Mouse (Mus musculus) limb, embryonic 11.5 days (tissue): Measurements from ENCODE around the gene Ackr2. TPM values are rescaled to one million over a fixed set of nuclear protein-coding genes. Genes with fewer than 3 reads are reported as not detected.

ENCODE experiments used
- ATAC-seq: fragments of 200-750 bp; cut with Nextera tagmentation; 2 replicates; pipeline ENCODE4 v1.8.0; 2017; ENCODE audit warnings: low read depth; ENCODE audit not compliant: insufficient number of reproducible peaks, low FRiP score, low TSS enrichment
- DNase-seq: peaks from one replicate; pipeline ENCODE4 v3.0.0-alpha.2; 2015; ENCODE audit warnings: low spot score
- H3K27ac ChIP-seq: fragments of 300-500 bp; sonication (generic); replicated peaks from 2 replicates; pipeline ENCODE4 v1.5.1; 2014; ENCODE audit warnings: low read depth, mild to moderate bottlenecking, low read length
- H3K27me3 ChIP-seq: fragments of 300-500 bp; sonication (generic); 2 replicates; pipeline ENCODE4 v1.6.1; 2014; ENCODE audit warnings: mild to moderate bottlenecking, low read length, mixed read lengths; ENCODE audit not compliant: control insufficient read depth, insufficient read depth
- H3K36me3 ChIP-seq: fragments of 300-500 bp; sonication (generic); 2 replicates; pipeline ENCODE4 v1.6.1; 2014; ENCODE audit warnings: mild to moderate bottlenecking, low read length, moderate library complexity, mixed read lengths; ENCODE audit not compliant: control insufficient read depth, insufficient read depth
- H3K4me1 ChIP-seq: fragments of 300-500 bp; sonication (generic); 2 replicates; pipeline ENCODE4 v1.6.1; 2014; ENCODE audit warnings: low read length, mixed read lengths; ENCODE audit not compliant: control insufficient read depth, insufficient read depth
- H3K4me2 ChIP-seq: fragments of 300-500 bp; sonication (generic); 2 replicates; pipeline ENCODE4 v1.6.1; 2014; ENCODE audit warnings: low read depth, mild to moderate bottlenecking, moderate library complexity; ENCODE audit not compliant: severe bottlenecking
- H3K4me3 ChIP-seq: fragments of 300-500 bp; sonication (generic); 2 replicates; pipeline ENCODE4 v1.5.1; 2014; ENCODE audit warnings: low read depth, low read length
- H3K9ac ChIP-seq: fragments of 300-500 bp; sonication (generic); 2 replicates; pipeline ENCODE4 v1.6.1; 2014; ENCODE audit warnings: mild to moderate bottlenecking, low read length
- H3K9me3 ChIP-seq: fragments of 300-500 bp; sonication (generic); 2 replicates; pipeline ENCODE4 v1.6.1; 2016; ENCODE audit warnings: low read length; ENCODE audit not compliant: control insufficient read depth
- WGBS: fragments of 180-500 bp; shearing (Covaris S2); extraction: QIAGEN DNeasy Blood & Tissue Kit; methylation state at CpG from one replicate; pipeline ENCODE4 v1.1.7; 2014; 5-methylcytosine and 5-hydroxymethylcytosine counted together
- polyA plus RNA-seq: library from polyadenylated mRNA; unstranded; fragments of >200 nt; fragmentation: Nextera tagmentation; extraction: Ambion mirVana; gene quantifications from 2 replicates; pipeline ENCODE4 v1.2.1, GENCODE M21; 2014

The Ackr2 gene
- polyA plus RNA-seq, 1 experiment from 2014 or later, result 0.17 TPM

DNA sequence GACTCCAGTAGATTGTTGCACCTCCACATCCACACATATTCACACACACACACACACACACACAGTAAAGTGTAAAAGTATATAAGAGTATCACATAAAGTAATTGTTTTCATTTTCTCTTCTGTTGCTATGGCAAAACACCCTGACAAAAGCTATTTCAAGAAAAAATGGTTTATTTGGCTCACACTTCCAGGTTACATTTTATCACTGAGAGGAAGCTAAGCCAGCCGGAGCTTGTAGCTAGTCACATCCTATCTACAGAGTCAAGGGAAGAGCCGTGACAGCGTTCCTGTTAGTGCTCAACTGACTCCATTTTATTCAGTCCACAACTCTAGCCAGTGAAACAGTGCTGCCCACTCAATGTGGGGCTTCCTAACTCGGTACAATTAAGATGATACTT lies 50.3 kb downstream of the Ackr2 start:
- ATAC-seq, result no peak
- no peak overlapping the region for H3K27ac ChIP-seq
- no peak for DNase-seq

DNA sequence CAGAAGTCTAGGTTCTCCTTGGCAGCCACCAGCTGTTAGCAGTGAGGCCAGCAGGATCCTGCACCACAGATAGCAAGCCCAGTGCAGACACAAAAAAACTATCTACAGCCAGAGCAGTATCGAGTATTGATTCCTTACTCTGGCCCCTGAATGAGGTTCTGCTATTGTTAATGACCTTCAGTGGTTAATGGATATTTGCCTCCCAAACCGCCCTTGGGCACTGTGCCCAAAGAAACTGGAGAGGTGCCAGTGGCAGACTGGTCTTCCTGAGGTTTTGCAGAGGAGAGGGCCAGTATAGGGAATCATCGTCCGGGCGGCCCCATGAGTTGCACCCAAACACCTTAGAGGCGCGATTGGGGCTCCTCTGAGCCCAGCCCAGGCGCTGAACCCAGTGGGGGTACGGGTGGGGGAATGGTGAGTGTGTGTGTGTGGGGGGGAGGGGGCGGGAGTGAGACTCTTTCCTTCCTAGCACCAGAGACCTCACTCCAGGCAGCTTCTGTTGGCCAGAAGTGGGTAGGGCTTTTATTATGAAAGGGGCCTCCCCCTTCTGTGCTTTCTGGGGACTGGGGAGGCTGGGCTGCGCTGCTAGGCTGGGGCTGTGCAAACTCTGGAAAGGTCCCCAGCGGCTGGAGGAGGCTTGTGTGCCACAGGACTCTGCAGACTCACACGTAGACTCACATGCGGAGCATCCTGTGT lies 52.4 kb downstream of the Ackr2 start, which contains the start of gene Fam198a:
Gene Fam198a (plus strand): TSS at position 571 of the 696 bp plus-strand sequence.
- Histone ChIP-seq H3K4me3 (peak within 1 kb of the TSS; percentile 5; the same call in 1 of the 2 replicates), H3K36me3 (no peaks in the 10 kb centered on the region), H3K27me3 (no peaks in the 10 kb centered on the region), H3K4me2 (peak within 1 kb of the TSS; percentile 31), H3K9me3 (no peaks in the 10 kb centered on the region), H3K9ac (no peak within 1 kb of the TSS; the same call in 1 of the 2 replicates), H3K27ac (no peak within 1 kb of the TSS), H3K4me1 (no peaks in the 10 kb centered on the region)
- WGBS, result 14% methylated on average over 14 of the region's 14 CpGs
- ATAC-seq, result peak; percentile 75
- peak; percentile 51 for DNase-seq

More for the DNA sequence above, 50.3 kb downstream of the Ackr2 start:
- no peak overlapping the region for H3K4me3 ChIP-seq
- 75% methylated on average over 4 of the region's 4 CpGs for WGBS
- H3K4me1 ChIP-seq, result no peaks in the 10 kb centered on the region
- H3K27me3 ChIP-seq, result no peaks in the 10 kb centered on the region
- H3K9me3 ChIP-seq, result no peaks in the 10 kb centered on the region
- H3K4me2 ChIP-seq, result no peak overlapping the region
- H3K9ac ChIP-seq, result no peak overlapping the region
- no peaks in the 10 kb centered on the region for H3K36me3 ChIP-seq

DNA sequence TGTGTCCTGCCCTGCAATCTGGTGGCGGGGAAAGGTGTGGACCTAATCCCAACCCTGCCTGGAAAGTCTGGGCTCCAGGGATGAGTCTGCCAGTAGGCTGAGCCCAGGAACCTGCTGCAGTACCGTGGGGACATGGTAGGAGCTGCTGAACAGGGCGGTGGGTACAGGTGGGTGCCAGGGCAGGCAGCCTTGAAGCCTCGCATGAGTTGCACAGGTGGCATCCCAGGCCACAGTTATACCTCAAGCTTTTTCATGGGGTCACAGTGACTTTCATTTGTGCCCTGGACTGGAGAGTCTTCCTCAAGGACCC lies 52.9 kb downstream of the Ackr2 start:
- H3K36me3 ChIP-seq, result no peaks in the 10 kb centered on the region
- 37% methylated on average over 4 of the region's 4 CpGs for WGBS
- H3K4me2 ChIP-seq, result peak overlapping the region; percentile 31
- no peaks in the 10 kb centered on the region for H3K9me3 ChIP-seq
- no peaks in the 10 kb centered on the region for H3K27me3 ChIP-seq
- H3K27ac ChIP-seq, result no peak overlapping the region
- no peak for DNase-seq
- no peaks in the 10 kb centered on the region for H3K4me1 ChIP-seq
- peak overlapping the region; percentile 5; the same call in 1 of the 2 replicates for H3K4me3 ChIP-seq
- no peak overlapping the region; the same call in 1 of the 2 replicates for H3K9ac ChIP-seq
- ATAC-seq, result no peak

DNA sequence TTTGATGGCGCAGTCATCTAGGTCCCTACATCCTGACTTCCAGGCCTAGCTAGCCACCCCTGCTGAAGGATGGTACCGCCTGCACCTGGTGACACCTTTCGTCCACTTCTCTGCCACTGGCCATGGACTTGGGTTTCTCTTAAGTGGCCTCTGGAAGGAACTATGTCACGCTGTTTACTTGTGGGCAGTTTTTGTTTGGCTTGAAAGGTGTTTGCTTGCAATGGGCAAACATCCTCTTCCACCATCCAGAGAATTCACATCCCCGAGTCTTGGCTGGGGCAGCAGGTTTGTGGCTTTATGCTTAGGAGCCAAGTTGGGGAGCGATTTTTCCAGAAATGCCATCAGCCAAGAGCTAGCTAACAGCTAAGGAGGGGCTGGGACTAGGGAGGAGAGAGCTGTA lies 54.4 kb downstream of the Ackr2 start:
- WGBS, result 91% methylated on average over 6 of the region's 6 CpGs
- H3K4me2 ChIP-seq, result no peak overlapping the region
- no peaks in the 10 kb centered on the region for H3K27me3 ChIP-seq
- ATAC-seq, result no peak
- no peaks in the 10 kb centered on the region for H3K9me3 ChIP-seq
- H3K4me1 ChIP-seq, result no peaks in the 10 kb centered on the region
- no peak overlapping the region for H3K9ac ChIP-seq
- no peak overlapping the region for H3K4me3 ChIP-seq
- no peak for DNase-seq
- H3K36me3 ChIP-seq, result no peaks in the 10 kb centered on the region
- H3K27ac ChIP-seq, result no peak overlapping the region

DNA sequence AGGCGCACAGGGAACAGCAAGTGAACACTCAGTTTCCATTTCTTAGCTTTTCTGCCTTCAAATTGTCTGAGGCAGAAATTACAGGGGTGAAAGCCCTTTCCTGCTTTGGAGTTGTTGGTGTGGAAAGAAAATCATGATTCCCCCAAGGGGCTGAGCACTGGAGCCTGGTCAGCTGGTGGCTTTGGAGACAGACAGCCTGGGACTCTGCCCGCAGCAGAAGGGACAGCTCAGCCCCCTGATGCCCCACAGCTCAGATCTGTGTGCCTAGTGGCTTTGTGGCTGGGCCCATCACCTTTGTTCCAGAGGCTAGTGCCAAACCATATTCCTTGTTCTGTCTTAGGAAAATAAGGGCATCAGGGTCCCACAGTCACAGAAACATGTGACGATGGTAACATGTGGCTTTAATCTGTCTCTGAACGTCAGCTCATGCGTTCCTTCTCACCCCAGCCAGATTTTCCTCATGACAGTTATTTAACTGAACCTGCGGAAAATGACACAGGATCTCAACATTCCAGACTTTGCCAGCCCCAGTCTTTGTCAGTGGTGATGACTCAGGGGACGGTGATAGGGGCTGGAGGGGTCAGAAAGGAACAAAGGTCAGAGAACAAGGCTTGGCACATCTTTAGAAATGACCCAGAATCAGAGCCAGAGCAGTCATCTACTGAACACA lies 61.9 kb downstream of the Ackr2 start:
- H3K4me1 ChIP-seq, result no peaks in the 10 kb centered on the region
- ATAC-seq (no peak), DNase-seq (no peak)
- H3K9me3 ChIP-seq, result no peaks in the 10 kb centered on the region
- 34% methylated on average over 7 of the region's 7 CpGs for WGBS
- no peak overlapping the region for H3K27ac ChIP-seq
- no peak overlapping the region for H3K9ac ChIP-seq
- H3K4me2 ChIP-seq, result no peak overlapping the region
- H3K27me3 ChIP-seq, result no peaks in the 10 kb centered on the region
- no peaks in the 10 kb centered on the region for H3K36me3 ChIP-seq
- H3K4me3 ChIP-seq, result no peak overlapping the region

Other genes starting within 250 kb of the Ackr2 start
- 10.7 and 11.8 TPM in 2 replicates for gene Sec22c, start 192.9 kb upstream of the Ackr2 start, polyA plus RNA-seq
- 99.8 and 103 TPM in 2 replicates for gene Ss18l2, start 188.0 kb upstream of the Ackr2 start, polyA plus RNA-seq
- gene Nktr, start 179.2 kb upstream of the Ackr2 start, polyA plus RNA-seq, result 65.1 and 69.0 TPM in 2 replicates
- gene Zfp651, start 139.0 kb upstream of the Ackr2 start, polyA plus RNA-seq, result 6.2 and 7.8 TPM in 2 replicates
- 1.3 and 1.7 TPM in 2 replicates for gene Klhl40, start 120.7 kb upstream of the Ackr2 start, polyA plus RNA-seq
- gene Hhatl, start 105.8 kb upstream of the Ackr2 start, polyA plus RNA-seq, result not detected in 2 replicates
- 0.35 and 0.37 TPM in 2 replicates for gene Ccdc13, start 58.9 kb upstream of the Ackr2 start, polyA plus RNA-seq
- 149 and 155 TPM in 2 replicates for gene Higd1a, start 40.0 kb upstream of the Ackr2 start, polyA plus RNA-seq
- gene Cyp8b1, start 17.9 kb downstream of the Ackr2 start, polyA plus RNA-seq, result not detected in 2 replicates
- 0.45 and 0.54 TPM in 2 replicates for gene Fam198a, start 52.6 kb downstream of the Ackr2 start, polyA plus RNA-seq
- gene Pomgnt2, start 98.8 kb downstream of the Ackr2 start, polyA plus RNA-seq, result 7.9 and 9.5 TPM in 2 replicates
- 22.6 and 28.6 TPM in 2 replicates for gene Snrk, start 218.9 kb downstream of the Ackr2 start, polyA plus RNA-seq